Mouse (Mus musculus) stomach, postnatal 0 days (tissue): ENCODE results near the gene Stoml1.

Experiments used
- CTCF ChIP-seq: IDR thresholded peaks from 2 replicates; pipeline ENCODE4 v1.5.1; 2016; ENCODE audit warnings: antibody characterized with exemption, low read depth, mild to moderate bottlenecking, moderate library complexity
- EP300 ChIP-seq: optimal IDR thresholded peaks from 2 replicates; pipeline ENCODE3; 2016; ENCODE audit warnings: antibody characterized with exemption

GRCm38 (mm10) chr9:58224356-58224755 lies 28.6 kb upstream of the Stoml1 start:
- TF ChIP-seq CTCF (no peak), EP300 (no peak)
